Mouse (Mus musculus) cerebellum, adult 2 months (tissue): Measurements from ENCODE around the gene Hoxb8.

ENCODE experiments used
- CTCF ChIP-seq: fragments of 200-500 bp; IDR thresholded peaks from 2 replicates; pipeline ENCODE4 v1.5.1; 2011; ENCODE audit warnings: low read depth, mild to moderate bottlenecking, control low read depth, low read length, moderate library complexity, borderline replicate concordance; ENCODE audit not compliant: insufficient read depth
- POLR2A ChIP-seq: fragments of 200-500 bp; IDR thresholded peaks from 2 replicates; pipeline ENCODE4 v1.6.1; 2011; ENCODE audit warnings: low read length, control low read depth, borderline replicate concordance; ENCODE audit not compliant: insufficient read depth

DNA sequence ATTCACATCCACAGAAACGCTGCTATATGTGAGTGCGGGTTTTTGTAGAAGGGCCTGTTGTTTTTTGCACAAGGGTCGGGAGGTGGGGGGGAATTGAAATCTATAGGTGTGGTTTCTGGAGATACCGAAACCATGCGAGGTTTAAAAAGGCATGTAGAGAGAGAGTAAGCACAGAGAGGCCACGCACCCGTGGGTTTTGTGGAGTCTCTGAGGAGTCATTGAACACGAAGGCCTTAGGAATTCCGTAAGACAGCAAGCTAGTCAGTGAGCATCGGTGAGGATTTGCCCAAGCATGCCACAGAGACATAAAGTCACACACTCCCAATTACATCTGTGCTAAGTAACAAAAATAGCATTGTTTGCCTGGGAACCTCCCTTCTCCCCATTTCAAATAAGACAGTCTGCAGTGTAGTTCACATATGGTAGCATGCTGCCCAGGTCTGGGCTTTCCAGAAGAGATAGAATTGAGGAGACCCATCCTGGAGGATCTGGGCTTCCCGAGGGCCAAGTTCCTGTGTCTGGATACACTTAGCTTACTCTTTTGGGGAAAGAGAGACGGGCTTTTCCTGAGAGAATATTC is 29.1 kb upstream of the Hoxb8 start:
- TF ChIP-seq POLR2A (no peak), CTCF (no peak)
